Mouse (Mus musculus) gastrocnemius, postnatal 25 days (tissue): ENCODE results near the gene Ncbp3. TPM values are rescaled to one million over a fixed set of nuclear protein-coding genes. Genes with fewer than 3 reads are reported as not detected.

Source experiments
- DNase-seq: peaks from one replicate; pipeline ENCODE4 v3.0.0; 2022
- total RNA-seq, 2 experiments: library from RNA; stranded (reverse); gene quantifications; 1 replicate in 1 of 2; 2 replicates in 1 of 2; pipeline ENCODE4 v1.2.3; 2021

Gene Ncbp3
- total RNA-seq, 2 experiments from 2014 or later = 2.8 to 3.1 TPM

- DNase-seq = peak; percentile 87
Measured at GRCm38 (mm10) chr11:73137591-73138501, 90.3 kb downstream of the Ncbp3 start, which contains the start of gene Haspin. Haspin (minus strand) TSS chr11:73138294.

Other genes starting within 250 kb of the Ncbp3 start
- gene Atp2a3, start 86.6 kb upstream of the Ncbp3 start, total RNA-seq = 10 to 100 TPM in 1 of 2 experiments, 1 to 10 TPM in 1; 7.2 to 12.9 TPM
- gene P2rx1, start 48.7 kb upstream of the Ncbp3 start, total RNA-seq = 1 to 10 TPM in 1 of 2 experiments, under 1 TPM in 1; 0.31 to 1.6 TPM
- 1 to 10 TPM in 1 of 2 experiments, under 1 TPM in 1; 1.00 to 1.2 TPM for gene Camkk1, start 28.8 kb upstream of the Ncbp3 start, total RNA-seq
- gene Itgae, start 42.8 kb downstream of the Ncbp3 start, total RNA-seq = under 1 TPM; 0.11 to 0.15 TPM
- under 1 TPM; 0.10 to 0.38 TPM for gene Haspin, start 90.5 kb downstream of the Ncbp3 start, total RNA-seq
- gene P2rx5, start 112.6 kb downstream of the Ncbp3 start, total RNA-seq = 1 to 10 TPM; 8.7 to 9.7 TPM
- 10 to 100 TPM; 77.8 to 87.8 TPM for gene Emc6, start 129.3 kb downstream of the Ncbp3 start, total RNA-seq
- 10 to 100 TPM; 10.1 to 15.2 TPM for gene Tax1bp3, start 129.3 kb downstream of the Ncbp3 start, total RNA-seq
- gene Ctns, start 151.3 kb downstream of the Ncbp3 start, total RNA-seq = 1 to 10 TPM; 5.6 to 7.4 TPM
- 1 to 10 TPM in 1 of 2 experiments, under 1 TPM in 1; 0.59 to 1.0 TPM for gene Shpk, start 151.7 kb downstream of the Ncbp3 start, total RNA-seq
- gene Trpv1, start 186.5 kb downstream of the Ncbp3 start, total RNA-seq = under 1 TPM in 1 of 2 experiments, not detected in 1; 0.21 TPM
- gene Trpv3, start 219.6 kb downstream of the Ncbp3 start, total RNA-seq = under 1 TPM in 1 of 2 experiments, not detected in 1; 0.05 TPM